Mouse (Mus musculus): ENCODE measurements at regions not wholly inside any gene's neighbourhood (a gene's known extent, or its start where the extent isn't known, plus 50 kb on each side); places are given as distances from the start of the nearest gene placed in this dataset.

GRCm38 (mm10) chr2:128277387-128278123 lies 151.7 kb downstream of the Bcl2l11 start:
- Histone ChIP-seq H3K4me2 (no peak overlapping the region), H3K36me3 (ENCODE audit: control insufficient read depth, insufficient read depth, low read length) (no peaks in the 10 kb centered on the region), H3K4me1 (ENCODE audit: control insufficient read depth, insufficient read depth, low read length) (peaks cover 2% of the 10 kb centered on the region; the same call in 1 of the 2 replicates), H3K27ac (ENCODE audit: low read depth, low read length) (no peak overlapping the region), H3K27me3 (ENCODE audit: control insufficient read depth, insufficient read depth, low read length) (no peaks in the 10 kb centered on the region), H3K9me3 (ENCODE audit: control insufficient read depth, low read length) (no peaks in the 10 kb centered on the region), H3K4me3 (ENCODE audit: low read depth, low read length) (no peak overlapping the region), H3K9ac (ENCODE audit: low read length) (no peak overlapping the region)
- no peak for ATAC-seq (ENCODE audit: low FRiP score)
- peak; percentile 83 for DNase-seq (ENCODE audit: low spot score, missing footprints)
- 41% methylated on average over 4 of the region's 4 CpGs for WGBS

GRCm38 (mm10) chr2:128278124-128278432 lies 152.2 kb downstream of the Bcl2l11 start:
- H3K9ac ChIP-seq (ENCODE audit: low read length): no peak overlapping the region
- H3K9me3 ChIP-seq (ENCODE audit: control insufficient read depth, low read length): no peaks in the 10 kb centered on the region
- peak; percentile 47 for DNase-seq (ENCODE audit: low spot score, missing footprints)
- no peak for ATAC-seq (ENCODE audit: low FRiP score)
- WGBS: 79% methylated on average over 5 of the region's 5 CpGs
- peaks cover 2% of the 10 kb centered on the region; the same call in 1 of the 2 replicates for H3K4me1 ChIP-seq (ENCODE audit: control insufficient read depth, insufficient read depth, low read length)
- no peak overlapping the region for H3K27ac ChIP-seq (ENCODE audit: low read depth, low read length)
- H3K36me3 ChIP-seq (ENCODE audit: control insufficient read depth, insufficient read depth, low read length): no peaks in the 10 kb centered on the region
- no peak overlapping the region for H3K4me2 ChIP-seq
- H3K27me3 ChIP-seq (ENCODE audit: control insufficient read depth, insufficient read depth, low read length): no peaks in the 10 kb centered on the region
- no peak overlapping the region for H3K4me3 ChIP-seq (ENCODE audit: low read depth, low read length)

GRCm38 (mm10) chr2:128278608-128279081 lies 152.8 kb downstream of the Bcl2l11 start:
- no peaks in the 10 kb centered on the region for H3K27me3 ChIP-seq (ENCODE audit: control insufficient read depth, insufficient read depth, low read length)
- no peaks in the 10 kb centered on the region for H3K9me3 ChIP-seq (ENCODE audit: control insufficient read depth, low read length)
- H3K36me3 ChIP-seq (ENCODE audit: control insufficient read depth, insufficient read depth, low read length): no peaks in the 10 kb centered on the region
- no peak overlapping the region for H3K4me2 ChIP-seq
- H3K4me1 ChIP-seq (ENCODE audit: control insufficient read depth, insufficient read depth, low read length): peaks cover 2% of the 10 kb centered on the region; the same call in 1 of the 2 replicates
- ATAC-seq (ENCODE audit: low FRiP score) (no peak), DNase-seq (ENCODE audit: low spot score, missing footprints) (peak; percentile 53)
- no peak overlapping the region for H3K4me3 ChIP-seq (ENCODE audit: low read depth, low read length)
- H3K27ac ChIP-seq (ENCODE audit: low read depth, low read length): no peak overlapping the region
- 65% methylated on average over 12 of the region's 12 CpGs for whole genome bisulfite sequencing
- no peak overlapping the region for H3K9ac ChIP-seq (ENCODE audit: low read length)

- no peak overlapping the region for H3K9ac ChIP-seq (ENCODE audit: low read length)
- WGBS: 87% methylated on average over 10 of the region's 10 CpGs
- ATAC-seq (ENCODE audit: low FRiP score) (no peak), DNase-seq (ENCODE audit: low spot score, missing footprints) (peak; percentile 19)
- H3K4me2 ChIP-seq: no peak overlapping the region
- no peaks in the 10 kb centered on the region for H3K36me3 ChIP-seq (ENCODE audit: control insufficient read depth, insufficient read depth, low read length)
- no peaks in the 10 kb centered on the region for H3K9me3 ChIP-seq (ENCODE audit: control insufficient read depth, low read length)
- H3K27ac ChIP-seq (ENCODE audit: low read depth, low read length): no peak overlapping the region
- peaks cover 2% of the 10 kb centered on the region; the same call in 1 of the 2 replicates for H3K4me1 ChIP-seq (ENCODE audit: control insufficient read depth, insufficient read depth, low read length)
- H3K27me3 ChIP-seq (ENCODE audit: control insufficient read depth, insufficient read depth, low read length): no peaks in the 10 kb centered on the region
- no peak overlapping the region for H3K4me3 ChIP-seq (ENCODE audit: low read depth, low read length)
Observed at GRCm38 (mm10) chr2:128279127-128279710, 153.4 kb downstream of the Bcl2l11 start.

GRCm38 (mm10) chr2:128282591-128282990 lies 156.8 kb downstream of the Bcl2l11 start:
- DNase-seq (ENCODE audit: low spot score, missing footprints): peak; percentile 81
- 34% methylated on average over 4 of the region's 4 CpGs for WGBS
- H3K9ac ChIP-seq (ENCODE audit: low read length): no peak overlapping the region
- H3K36me3 ChIP-seq (ENCODE audit: control insufficient read depth, insufficient read depth, low read length): no peaks in the 10 kb centered on the region
- no peak for ATAC-seq (ENCODE audit: low FRiP score)
- no peak overlapping the region for H3K4me2 ChIP-seq
- no peak overlapping the region for H3K4me3 ChIP-seq (ENCODE audit: low read depth, low read length)
- H3K27ac ChIP-seq (ENCODE audit: low read depth, low read length): no peak overlapping the region
- H3K27me3 ChIP-seq (ENCODE audit: control insufficient read depth, insufficient read depth, low read length): no peaks in the 10 kb centered on the region
- H3K4me1 ChIP-seq (ENCODE audit: control insufficient read depth, insufficient read depth, low read length): peaks cover 2% of the 10 kb centered on the region; the same call in 1 of the 2 replicates
- H3K9me3 ChIP-seq (ENCODE audit: control insufficient read depth, low read length): no peaks in the 10 kb centered on the region

GRCm38 (mm10) chr2:128284822-128285421 lies 159.1 kb downstream of the Bcl2l11 start:
- peak; percentile 74 for DNase-seq (ENCODE audit: low spot score, missing footprints)
- Histone ChIP-seq H3K4me3 (ENCODE audit: low read depth, low read length) (no peak overlapping the region), H3K9me3 (ENCODE audit: control insufficient read depth, low read length) (no peaks in the 10 kb centered on the region), H3K9ac (ENCODE audit: low read length) (no peak overlapping the region), H3K27ac (ENCODE audit: low read depth, low read length) (no peak overlapping the region), H3K27me3 (ENCODE audit: control insufficient read depth, insufficient read depth, low read length) (no peaks in the 10 kb centered on the region), H3K36me3 (ENCODE audit: control insufficient read depth, insufficient read depth, low read length) (no peaks in the 10 kb centered on the region), H3K4me1 (ENCODE audit: control insufficient read depth, insufficient read depth, low read length) (0 out of 2 replicates have a peak, but pooled peaks cover 5% of the 10 kb centered on the region), H3K4me2 (no peak overlapping the region)
- no peak for ATAC-seq (ENCODE audit: low FRiP score)
- 87% methylated on average over 7 of the region's 7 CpGs for WGBS

GRCm38 (mm10) chr2:128285457-128285856 lies 159.6 kb downstream of the Bcl2l11 start:
- WGBS: 82% methylated on average over 12 of the region's 12 CpGs
- H3K36me3 ChIP-seq (ENCODE audit: control insufficient read depth, insufficient read depth, low read length): no peaks in the 10 kb centered on the region
- H3K27me3 ChIP-seq (ENCODE audit: control insufficient read depth, insufficient read depth, low read length): no peaks in the 10 kb centered on the region
- no peak overlapping the region for H3K9ac ChIP-seq (ENCODE audit: low read length)
- H3K4me3 ChIP-seq (ENCODE audit: low read depth, low read length): no peak overlapping the region
- no peak overlapping the region for H3K27ac ChIP-seq (ENCODE audit: low read depth, low read length)
- H3K4me1 ChIP-seq (ENCODE audit: control insufficient read depth, insufficient read depth, low read length): 0 out of 2 replicates have a peak, but pooled peaks cover 5% of the 10 kb centered on the region
- ATAC-seq (ENCODE audit: low FRiP score): no peak
- H3K9me3 ChIP-seq (ENCODE audit: control insufficient read depth, low read length): no peaks in the 10 kb centered on the region
- H3K4me2 ChIP-seq: no peak overlapping the region
- peak; percentile 64 for DNase-seq (ENCODE audit: low spot score, missing footprints)

- H3K9me3 ChIP-seq (ENCODE audit: control insufficient read depth, low read length): no peaks in the 10 kb centered on the region
- 40% methylated on average over 12 of the region's 12 CpGs for WGBS
- 0 out of 2 replicates have a peak, but pooled peaks cover 5% of the 10 kb centered on the region for H3K4me1 ChIP-seq (ENCODE audit: control insufficient read depth, insufficient read depth, low read length)
- H3K4me2 ChIP-seq: no peak overlapping the region
- DNase-seq (ENCODE audit: low spot score, missing footprints): no peak
- H3K27ac ChIP-seq (ENCODE audit: low read depth, low read length): no peak overlapping the region
- no peak overlapping the region for H3K4me3 ChIP-seq (ENCODE audit: low read depth, low read length)
- ATAC-seq (ENCODE audit: low FRiP score): no peak
- H3K27me3 ChIP-seq (ENCODE audit: control insufficient read depth, insufficient read depth, low read length): no peaks in the 10 kb centered on the region
- H3K9ac ChIP-seq (ENCODE audit: low read length): no peak overlapping the region
- H3K36me3 ChIP-seq (ENCODE audit: control insufficient read depth, insufficient read depth, low read length): no peaks in the 10 kb centered on the region
Observed at GRCm38 (mm10) chr2:128288138-128288551, 162.3 kb downstream of the Bcl2l11 start.

- Histone ChIP-seq H3K9me3 (ENCODE audit: control insufficient read depth, low read length) (no peaks in the 10 kb centered on the region), H3K27ac (ENCODE audit: low read depth, low read length) (no peak overlapping the region), H3K4me3 (ENCODE audit: low read depth, low read length) (no peak overlapping the region), H3K4me1 (ENCODE audit: control insufficient read depth, insufficient read depth, low read length) (0 out of 2 replicates have a peak, but pooled peaks cover 5% of the 10 kb centered on the region), H3K4me2 (no peak overlapping the region), H3K36me3 (ENCODE audit: control insufficient read depth, insufficient read depth, low read length) (no peaks in the 10 kb centered on the region), H3K9ac (ENCODE audit: low read length) (no peak overlapping the region), H3K27me3 (ENCODE audit: control insufficient read depth, insufficient read depth, low read length) (no peaks in the 10 kb centered on the region)
- WGBS: 87% methylated on average over 3 of the region's 3 CpGs
- no peak for DNase-seq (ENCODE audit: low spot score, missing footprints)
- ATAC-seq (ENCODE audit: low FRiP score): no peak
Observed at GRCm38 (mm10) chr2:128290609-128291008, 164.8 kb downstream of the Bcl2l11 start.
